Mouse (Mus musculus) embryonic fibroblast, embryonic 13.5 days (primary cell): ENCODE results near the gene Emilin2. TPM values are rescaled to one million over a fixed set of nuclear protein-coding genes. Genes with fewer than 3 reads are reported as not detected.

Experiments used
- H3K27ac ChIP-seq: 2 replicates; pipeline ENCODE4 v1.5.1; 2012; ENCODE audit warnings: low read length, control low read depth, inconsistent platforms; ENCODE audit not compliant: insufficient read depth
- H3K4me1 ChIP-seq: 2 replicates; pipeline ENCODE4 v1.6.1; 2011; ENCODE audit warnings: low read length; ENCODE audit not compliant: control insufficient read depth, insufficient read depth
- H3K4me3 ChIP-seq: 2 replicates; pipeline ENCODE4 v1.5.1; 2011; ENCODE audit warnings: mild to moderate bottlenecking, control low read depth, low read length; ENCODE audit not compliant: insufficient read depth
- CTCF ChIP-seq: IDR thresholded peaks from 2 replicates; pipeline ENCODE4 v1.5.1; 2011; ENCODE audit warnings: mild to moderate bottlenecking, control low read depth, low read length, moderate library complexity, borderline replicate concordance; ENCODE audit not compliant: insufficient read depth
- POLR2A ChIP-seq: IDR thresholded peaks from 2 replicates; pipeline ENCODE4 v1.6.1; 2011; ENCODE audit warnings: low read depth, mild to moderate bottlenecking, control low read depth, low read length, moderate library complexity
- polyA plus RNA-seq: library from polyadenylated mRNA; stranded (reverse); fragments of >200 nt; gene quantifications from 2 replicates; pipeline ENCODE4 v1.2.4, GENCODE M21; 2011; ENCODE audit warnings: low read depth; ENCODE audit not compliant: missing spikeins, insufficient read length

Gene Emilin2
- polyA plus RNA-seq, 1 experiment = 20.2 TPM

- Histone ChIP-seq H3K4me3 (no peak overlapping the region), H3K27ac (no peak overlapping the region), H3K4me1 (peaks cover 13% of the 10 kb centered on the region; the same call in 1 of the 2 replicates)
- TF ChIP-seq CTCF (no peak), POLR2A (no peak)
These were observed 101.8 kb downstream of the Emilin2 start for GRCm38 (mm10) chr17:71209936-71210335.

- TF ChIP-seq POLR2A = no peak
- TF ChIP-seq CTCF = no peak
- Histone ChIP-seq H3K4me3 (no peak overlapping the region), H3K4me1 (peaks cover 11% of the 10 kb centered on the region; the same call in 1 of the 2 replicates), H3K27ac (no peak overlapping the region)
These were observed 102.9 kb downstream of the Emilin2 start for GRCm38 (mm10) chr17:71208921-71209320.

GRCm38 (mm10) chr17:71208376-71208775, 103.4 kb downstream of the Emilin2 start:
- no peak overlapping the region for H3K4me3 ChIP-seq
- H3K4me1 ChIP-seq = peaks cover 8% of the 10 kb centered on the region; the same call in 1 of the 2 replicates
- H3K27ac ChIP-seq = no peak overlapping the region
- TF ChIP-seq POLR2A = no peak
- TF ChIP-seq CTCF = no peak

GRCm38 (mm10) chr17:71207268-71207667, 104.5 kb downstream of the Emilin2 start:
- TF ChIP-seq POLR2A = no peak
- no peak for TF ChIP-seq CTCF

GRCm38 (mm10) chr17:71206136-71206893, 105.5 kb downstream of the Emilin2 start:
- no peak overlapping the region for H3K27ac ChIP-seq
- H3K4me1 ChIP-seq = peaks cover 5% of the 10 kb centered on the region; the same call in 1 of the 2 replicates
- H3K4me3 ChIP-seq = no peak overlapping the region
- TF ChIP-seq CTCF (no peak), POLR2A (no peak)

More at GRCm38 (mm10) chr17:71207268-71207667, 104.5 kb downstream of the Emilin2 start:
- Histone ChIP-seq H3K4me1 (peaks cover 8% of the 10 kb centered on the region; the same call in 1 of the 2 replicates), H3K27ac (no peak overlapping the region), H3K4me3 (no peak overlapping the region)

- Histone ChIP-seq H3K4me1 (peaks cover 5% of the 10 kb centered on the region; the same call in 1 of the 2 replicates), H3K27ac (no peak overlapping the region), H3K4me3 (no peak overlapping the region)
- TF ChIP-seq CTCF = no peak
- TF ChIP-seq POLR2A = no peak
These were observed 107.0 kb downstream of the Emilin2 start for GRCm38 (mm10) chr17:71204809-71205091.

GRCm38 (mm10) chr17:71203998-71204808, 107.6 kb downstream of the Emilin2 start:
- H3K27ac ChIP-seq = no peak overlapping the region
- H3K4me3 ChIP-seq = no peak overlapping the region
- TF ChIP-seq CTCF = no peak
- TF ChIP-seq POLR2A = no peak
- H3K4me1 ChIP-seq = peaks cover 5% of the 10 kb centered on the region; the same call in 1 of the 2 replicates

Other genes starting within 250 kb of the Emilin2 start
- gene Lpin2, start 129.4 kb downstream of the Emilin2 start, polyA plus RNA-seq = 16.9 and 20.7 TPM in 2 replicates
- 1.6 and 2.3 TPM in 2 replicates for gene Gm4707, start 147.9 kb upstream of the Emilin2 start, polyA plus RNA-seq
- gene Smchd1, start 163.4 kb upstream of the Emilin2 start, polyA plus RNA-seq = 56.8 and 57.4 TPM in 2 replicates
- gene Ndc80, start 214.9 kb upstream of the Emilin2 start, polyA plus RNA-seq = 22.4 and 29.5 TPM in 2 replicates
- not detected in 2 replicates for gene Spdya, start 240.1 kb upstream of the Emilin2 start, polyA plus RNA-seq